Mouse (Mus musculus) thymus, postnatal 36 days (tissue): Measurements from ENCODE around the gene Efna3.

ENCODE experiments used
- DNase-seq, 2 experiments: peaks; one replicate each; pipeline ENCODE4 v3.0.0; 2022; ENCODE audit warnings: mixed read lengths in 2 of 2

Gene Efna3

GRCm38 (mm10) chr3:89315930-89316831 lies 6.6 kb downstream of the Efna3 start:
- peak in 1 of 2 experiments; percentile 23 for DNase-seq

DNA sequence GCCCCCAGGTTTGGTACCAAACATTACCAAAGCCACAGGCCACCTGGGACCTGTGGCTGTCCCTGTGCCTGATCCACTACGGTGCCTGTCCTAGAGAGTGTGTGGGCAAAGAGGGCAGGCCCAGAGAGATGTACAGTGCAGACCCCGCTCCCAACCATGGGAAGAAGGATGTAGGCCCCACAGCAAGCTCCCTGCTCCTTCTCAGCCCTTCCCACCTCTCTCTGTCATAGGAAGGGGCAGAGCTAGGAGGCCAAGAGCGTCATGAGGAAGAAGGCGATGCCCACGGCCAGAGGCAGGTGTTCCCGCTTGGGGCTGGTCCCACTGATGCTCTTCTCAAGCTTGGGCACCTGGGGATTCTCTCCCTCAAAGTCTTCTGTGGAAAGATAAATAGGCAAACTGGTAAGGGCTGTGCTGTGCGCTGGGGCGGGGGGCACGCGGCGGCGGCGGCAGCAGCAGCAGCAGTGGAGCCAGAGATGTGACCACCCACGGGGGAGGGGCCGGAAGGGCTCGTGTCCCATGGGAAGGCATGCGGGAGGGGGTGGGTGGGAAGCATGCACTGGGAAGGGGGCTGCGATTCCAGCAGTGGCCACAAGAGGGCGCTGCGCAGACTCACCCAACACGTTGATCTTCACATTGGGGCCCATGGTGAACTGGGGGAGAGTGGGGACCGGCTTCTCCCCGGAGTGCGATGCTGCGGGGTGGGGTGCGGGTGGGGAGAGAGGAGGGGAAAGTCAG lies 7.4 kb downstream of the Efna3 start:
- peak; percentile 65 for DNase-seq

GRCm38 (mm10) chr3:89314791-89315190 lies 8.0 kb downstream of the Efna3 start:
- DNase-seq: no peak

GRCm38 (mm10) chr3:89314340-89314739 lies 8.4 kb downstream of the Efna3 start:
- DNase-seq: no peak

- peak; percentile 48 to 51 for DNase-seq
Measured at GRCm38 (mm10) chr3:89308089-89308488, 14.7 kb downstream of the Efna3 start.

DNA sequence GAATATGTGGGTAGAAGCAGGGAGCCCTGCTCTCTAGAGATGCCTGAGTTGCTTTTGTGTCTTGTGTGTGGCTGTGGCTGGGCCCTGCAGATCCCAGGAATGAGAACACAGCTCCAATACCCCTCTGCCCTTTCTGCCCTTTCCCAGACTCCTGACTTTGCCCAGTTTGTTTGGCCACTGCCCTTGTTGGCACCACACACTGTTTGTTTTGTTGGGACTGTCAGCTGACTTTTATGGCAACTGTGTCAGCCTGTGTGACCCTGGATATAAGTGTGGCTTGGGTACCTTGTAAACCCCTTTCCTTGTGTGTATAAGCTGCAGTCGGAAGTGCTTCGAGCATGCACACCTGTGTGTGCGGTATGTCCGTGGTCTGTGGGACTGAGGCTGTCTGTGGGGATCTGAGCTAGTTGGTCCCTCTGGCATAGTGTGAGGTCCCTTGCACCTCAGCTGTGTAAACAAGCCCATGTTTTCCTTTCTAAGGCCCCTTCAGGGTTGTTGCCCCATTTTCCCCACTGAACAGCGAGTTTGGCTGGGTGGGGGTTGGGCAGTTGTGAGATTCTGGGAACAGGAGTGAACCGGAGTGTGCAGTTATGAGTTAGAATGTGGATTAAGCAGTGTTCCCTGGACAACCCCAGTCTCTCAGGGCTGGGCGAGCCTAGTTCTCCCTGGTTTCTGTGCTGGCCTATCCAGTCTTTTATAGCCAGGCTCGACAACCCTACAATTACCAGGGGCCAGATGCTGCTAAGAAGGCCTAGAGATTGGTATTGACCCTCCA lies 17.0 kb downstream of the Efna3 start:
- DNase-seq: no peak

- DNase-seq: no peak
Measured at GRCm38 (mm10) chr3:89305105-89305504, 17.7 kb downstream of the Efna3 start.

GRCm38 (mm10) chr3:89304440-89304839 lies 18.3 kb downstream of the Efna3 start:
- no peak for DNase-seq

DNA sequence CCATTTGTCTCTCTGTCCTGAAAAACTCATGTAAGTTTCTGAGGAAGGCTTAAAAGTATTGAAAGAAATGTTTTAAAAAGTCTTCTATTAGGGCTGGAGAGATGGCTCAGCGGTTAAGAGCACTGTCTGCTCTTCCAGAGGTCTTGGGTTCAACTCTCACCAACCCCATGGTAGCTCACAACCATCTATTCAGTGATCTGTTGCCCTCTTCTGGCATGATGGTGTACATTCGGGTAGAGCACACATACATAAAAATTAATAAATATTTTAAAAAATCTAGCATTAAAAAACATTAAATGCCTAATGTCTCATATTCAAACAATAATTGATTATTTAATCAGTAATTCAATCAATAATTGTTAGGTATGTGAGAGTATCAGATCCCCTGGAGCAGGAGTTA lies 22.3 kb downstream of the Efna3 start:
- no peak for DNase-seq

GRCm38 (mm10) chr3:89300071-89300470 lies 22.7 kb downstream of the Efna3 start:
- no peak for DNase-seq

- DNase-seq: peak; percentile 45 to 61
Measured at GRCm38 (mm10) chr3:89299499-89299898, 23.3 kb downstream of the Efna3 start.

GRCm38 (mm10) chr3:89298908-89299307 lies 23.9 kb downstream of the Efna3 start:
- DNase-seq: no peak

DNA sequence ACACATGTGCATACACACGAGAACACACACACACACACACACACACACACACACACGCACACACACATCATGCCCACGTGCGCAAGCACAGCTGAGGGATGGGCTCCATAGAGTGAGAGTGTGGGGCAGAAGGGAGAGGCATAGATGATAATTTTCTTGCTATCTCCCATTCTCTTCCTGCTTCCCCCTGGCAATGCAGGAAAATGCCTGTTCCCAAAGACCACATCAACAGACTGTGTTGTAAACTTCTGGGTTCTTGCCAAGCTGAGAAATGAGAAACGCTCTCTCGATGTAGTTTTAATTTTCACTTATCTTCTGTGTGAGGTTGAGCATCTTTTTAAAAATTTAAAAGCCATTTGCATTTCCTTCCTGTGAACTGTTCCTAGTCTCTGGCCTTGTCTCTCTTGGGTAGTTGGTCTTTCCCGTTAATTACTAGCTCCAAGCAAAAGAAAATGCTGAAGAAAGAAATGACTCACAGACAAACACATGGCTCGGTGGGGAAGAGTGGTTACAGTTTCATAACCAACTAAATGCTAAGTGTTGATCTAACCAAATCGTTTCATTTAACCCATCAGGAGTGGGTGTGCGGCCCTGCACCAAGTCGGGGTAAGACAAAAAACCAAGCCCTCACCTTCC lies 25.9 kb downstream of the Efna3 start:
- DNase-seq: no peak

DNA sequence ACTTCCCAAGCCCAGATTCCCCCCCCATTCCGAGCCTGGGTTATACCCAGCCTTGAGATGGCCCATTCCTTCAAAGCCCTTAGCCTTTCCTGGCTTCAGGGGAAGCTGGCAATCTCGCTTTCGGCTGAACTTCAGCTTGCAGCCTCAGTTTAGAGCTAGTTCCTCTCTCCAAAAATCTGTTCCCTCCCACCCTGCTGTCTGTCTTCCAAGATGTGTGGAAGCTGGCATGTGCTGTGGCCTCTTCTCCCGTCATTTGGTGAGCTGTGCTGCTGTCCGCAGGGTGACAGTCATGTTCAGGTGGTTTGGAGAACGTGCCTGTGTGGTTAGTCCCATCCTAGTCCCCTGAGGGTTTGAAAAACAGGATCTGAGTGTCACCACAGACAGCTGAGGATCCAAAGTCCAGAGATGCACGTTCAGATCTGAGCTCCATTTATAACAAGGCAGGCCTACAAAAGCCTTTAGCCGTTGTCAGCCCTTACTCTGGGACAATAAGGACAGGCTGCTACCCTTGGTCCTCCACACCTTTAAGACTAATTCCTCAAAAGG lies 27.0 kb downstream of the Efna3 start:
- no peak for DNase-seq

GRCm38 (mm10) chr3:89294195-89294594 lies 28.6 kb downstream of the Efna3 start:
- no peak for DNase-seq

- DNase-seq: no peak
Measured at GRCm38 (mm10) chr3:89293247-89293918, 29.4 kb downstream of the Efna3 start.

- DNase-seq: peak in 1 of 2 experiments; percentile 57
Measured at GRCm38 (mm10) chr3:89292303-89292702, 30.5 kb downstream of the Efna3 start.

DNA sequence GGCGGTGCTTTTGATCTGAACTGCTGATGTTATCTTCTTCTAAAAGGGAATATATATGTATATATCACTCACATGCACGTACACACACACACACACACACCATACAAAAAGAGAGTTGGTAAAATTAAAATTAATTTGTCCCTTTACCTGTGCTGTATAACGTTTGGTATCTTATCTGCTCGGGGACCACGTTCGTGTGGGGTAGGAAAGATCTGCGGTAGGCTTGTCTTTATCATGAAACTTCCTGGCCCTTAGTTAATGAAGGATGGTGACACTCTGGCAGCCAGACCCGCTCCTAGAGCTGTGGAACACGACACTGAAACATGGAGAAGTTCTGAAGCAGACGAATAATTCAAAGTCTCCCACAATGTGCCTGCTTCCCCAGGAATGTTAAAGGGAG lies 30.9 kb downstream of the Efna3 start:
- no peak for DNase-seq

DNA sequence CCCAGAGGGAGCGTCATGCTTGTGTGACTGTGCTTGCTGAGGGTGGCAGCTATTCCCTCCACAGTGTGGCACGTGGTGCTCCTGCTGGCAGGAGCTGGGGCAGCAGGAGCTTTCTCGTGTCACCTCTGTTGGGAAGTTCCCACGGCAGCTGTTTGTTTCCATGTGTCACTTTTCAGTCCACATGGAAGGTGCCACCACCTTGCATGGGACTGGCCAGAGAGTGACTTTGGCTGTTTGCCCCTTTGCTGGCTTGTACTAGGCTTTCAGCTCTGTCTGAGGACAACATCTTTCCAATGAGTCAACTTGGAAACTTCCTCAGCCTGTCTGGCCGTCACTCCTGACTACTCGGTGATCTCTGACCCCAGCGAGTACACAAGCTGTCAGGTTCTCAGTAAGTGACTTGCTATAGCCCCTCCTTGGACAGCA lies 34.2 kb downstream of the Efna3 start:
- DNase-seq: no peak

DNA sequence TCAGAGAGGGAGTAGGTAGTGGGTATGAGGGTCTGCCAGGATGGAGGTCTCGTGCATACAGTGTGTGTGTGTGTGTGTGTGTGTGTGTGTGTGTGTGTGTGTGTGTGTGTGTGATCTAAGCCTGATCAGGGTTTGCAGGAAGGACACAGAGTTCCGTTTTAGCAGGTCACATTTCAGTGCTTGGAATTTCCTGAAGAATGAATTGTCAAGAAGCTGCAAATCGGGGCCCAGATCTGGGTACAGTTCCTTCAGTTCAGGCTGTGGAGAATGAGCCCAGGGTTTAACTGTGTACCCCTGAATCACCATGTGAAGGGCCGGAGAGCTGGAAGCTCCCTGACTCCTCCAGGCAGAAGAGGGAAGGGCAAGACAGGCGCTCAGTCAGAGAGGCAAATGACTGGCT lies 35.5 kb downstream of the Efna3 start:
- DNase-seq: no peak

DNA sequence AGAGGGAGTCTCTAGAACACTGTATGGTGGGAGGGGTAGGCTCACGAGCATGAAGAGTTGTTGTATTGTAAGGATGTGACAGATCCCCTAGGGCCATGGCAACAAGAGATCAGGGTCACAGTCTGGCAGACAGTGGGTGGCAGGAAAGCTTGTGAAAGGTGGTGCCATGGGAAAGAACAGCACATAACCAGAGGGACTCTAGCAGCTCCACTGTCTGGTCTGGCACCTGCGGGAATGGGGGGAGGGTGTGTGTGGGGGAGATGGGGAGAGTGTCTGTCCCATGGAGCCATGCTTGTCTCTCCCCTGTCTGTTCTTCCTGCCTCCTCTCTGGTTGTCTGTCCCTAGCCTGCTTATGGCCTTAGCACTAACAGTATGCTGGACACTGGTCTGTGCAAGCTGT lies 37.2 kb downstream of the Efna3 start:
- DNase-seq: no peak

- no peak for DNase-seq
Measured at GRCm38 (mm10) chr3:89284261-89284660, 38.5 kb downstream of the Efna3 start.
